Mouse (Mus musculus): ENCODE results near the gene Tspan32. TPM values are rescaled to one million over a fixed set of nuclear protein-coding genes. Genes with fewer than 3 reads are reported as not detected.
A peak's percentile ranks its signal among the peaks of the same experiment; 100 is the strongest.

Tspan32 gene
- polyA plus RNA-seq, 1 experiment from 2014 or later = 106 TPM

DNA sequence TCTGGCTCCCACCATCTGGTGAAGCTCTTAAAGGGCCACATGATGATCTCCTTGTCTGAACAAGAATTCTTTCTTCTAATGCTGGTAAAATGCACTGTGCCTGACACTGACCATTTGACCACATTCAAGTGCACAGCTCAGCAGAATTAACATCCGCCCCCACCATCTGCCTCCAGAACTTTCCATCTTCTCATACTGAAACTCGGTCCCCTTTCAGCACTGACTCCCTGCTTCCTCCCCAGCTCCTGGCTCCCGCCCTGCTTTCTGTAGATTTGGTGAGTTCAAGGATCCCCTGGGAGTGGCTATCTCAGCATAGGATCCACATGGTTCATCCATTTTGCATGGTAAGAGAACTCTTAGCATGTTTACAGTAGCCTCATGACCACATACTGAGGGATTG, 15.9 kb downstream of the Tspan32 start:
- H3K36me3 ChIP-seq = peaks cover 19% of the 10 kb centered on the region
- H3K27ac ChIP-seq = no peak overlapping the region
- no peak for ATAC-seq
- WGBS (ENCODE audit: insufficient replicate concordance) = 67% methylated on average over 3 of the region's 3 CpGs
- H3K4me2 ChIP-seq = no peak overlapping the region
- H3K4me3 ChIP-seq = no peak overlapping the region
- no peaks in the 10 kb centered on the region for H3K9me3 ChIP-seq (replicated peaks)
- H3K9ac ChIP-seq = no peak overlapping the region
- no peaks in the 10 kb centered on the region for H3K27me3 ChIP-seq (replicated peaks)
- peaks cover 30% of the 10 kb centered on the region for H3K4me1 ChIP-seq

DNA sequence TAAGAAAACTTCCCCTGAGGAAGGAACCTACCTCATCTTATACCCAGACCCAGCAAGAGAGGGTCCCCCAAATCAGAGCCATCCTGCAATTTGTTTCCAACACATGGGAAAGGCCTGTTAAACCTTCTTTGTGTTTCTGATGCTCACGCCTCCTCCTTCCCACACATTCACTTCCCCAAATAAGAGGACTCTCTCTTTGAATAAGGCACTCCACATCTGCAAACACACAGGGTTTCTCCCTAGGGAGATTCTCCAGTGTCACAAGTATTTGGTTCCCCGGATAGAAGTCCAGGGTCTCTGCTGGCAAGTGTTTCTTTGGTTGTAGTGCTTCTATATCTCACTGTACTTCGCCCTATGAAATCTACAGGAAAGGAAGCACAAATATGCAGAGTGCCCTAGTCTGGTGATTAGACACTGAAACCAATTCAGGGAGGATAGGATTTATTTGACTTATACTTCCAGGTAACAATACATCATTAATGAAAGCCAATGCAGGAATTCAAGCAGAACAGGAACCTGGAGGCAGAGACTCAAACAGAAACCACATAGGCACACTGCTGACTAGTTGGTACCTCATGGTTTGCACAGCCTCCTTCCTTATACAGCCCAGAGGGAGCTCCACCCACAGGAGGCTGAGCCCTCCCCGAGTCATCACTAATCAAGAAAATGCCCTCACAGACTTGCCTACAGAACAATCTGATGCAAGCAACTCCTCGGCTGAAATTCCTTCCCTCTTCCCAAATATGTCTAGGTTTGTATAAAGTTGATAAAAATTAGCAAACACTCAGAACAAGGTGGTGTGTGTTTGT, 16.7 kb downstream of the Tspan32 start:
- Histone ChIP-seq H3K4me2 (no peak overlapping the region), H3K36me3 (peaks cover 19% of the 10 kb centered on the region), H3K27ac (no peak overlapping the region), H3K9me3 (replicated peaks) (no peaks in the 10 kb centered on the region), H3K9ac (no peak overlapping the region), H3K4me3 (no peak overlapping the region), H3K27me3 (replicated peaks) (no peaks in the 10 kb centered on the region), H3K4me1 (peaks cover 22% of the 10 kb centered on the region)
- WGBS (ENCODE audit: insufficient replicate concordance) = 47% methylated on average over 5 of the region's 5 CpGs
- ATAC-seq = 0 out of 2 replicates have a peak, but pooled peaks have one; percentile 51

DNA sequence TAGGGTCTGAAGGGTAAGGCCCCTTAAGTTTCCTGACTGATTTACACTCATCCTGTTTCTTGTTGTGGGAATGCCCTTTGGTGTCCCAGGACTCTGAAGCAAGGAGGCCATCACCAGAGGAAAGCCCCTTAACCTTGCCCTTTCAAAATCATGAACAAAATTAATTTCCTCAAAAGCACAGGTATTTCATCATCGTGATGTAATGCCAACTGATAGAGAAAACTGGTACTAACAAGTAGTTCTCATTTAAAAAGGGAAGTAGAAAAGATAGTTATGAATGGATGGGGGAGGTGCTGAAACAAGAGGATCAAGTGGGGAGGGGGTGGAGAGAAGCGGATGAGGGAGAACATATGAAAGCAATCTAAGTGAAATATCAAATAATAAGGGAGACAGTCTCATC, 18.7 kb downstream of the Tspan32 start:
- Histone ChIP-seq H3K27me3 (replicated peaks) (no peaks in the 10 kb centered on the region), H3K4me3 (no peak overlapping the region), H3K4me2 (no peak overlapping the region), H3K36me3 (0 out of 2 replicates have a peak, but pooled peaks cover 3% of the 10 kb centered on the region), H3K9ac (no peak overlapping the region), H3K27ac (no peak overlapping the region), H3K9me3 (replicated peaks) (no peaks in the 10 kb centered on the region), H3K4me1 (peaks cover 23% of the 10 kb centered on the region)
- no peak for ATAC-seq
- 73% methylated on average over 2 of the region's 2 CpGs for WGBS (ENCODE audit: insufficient replicate concordance)

DNA sequence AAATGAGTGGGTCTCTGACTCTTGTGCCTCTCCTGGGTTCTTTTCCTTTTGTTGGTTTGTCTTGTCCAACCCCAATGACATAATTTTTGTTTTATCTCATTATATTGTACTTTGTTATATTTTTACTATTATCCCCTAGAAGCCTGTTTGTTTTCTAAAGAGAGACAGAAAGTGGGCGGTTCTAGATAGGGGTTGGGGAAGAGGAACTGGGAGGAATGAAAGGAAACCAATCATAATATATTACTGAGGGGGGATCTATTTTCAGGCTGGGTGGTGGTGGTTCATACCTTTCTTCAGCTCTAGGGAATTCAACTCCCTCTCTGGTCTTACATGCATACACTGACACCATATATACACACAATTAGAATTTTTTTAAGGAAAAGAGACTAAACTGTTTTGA, 19.4 kb downstream of the Tspan32 start:
- ATAC-seq = no peak
- Histone ChIP-seq H3K9me3 (replicated peaks) (no peaks in the 10 kb centered on the region), H3K9ac (no peak overlapping the region), H3K27me3 (replicated peaks) (no peaks in the 10 kb centered on the region), H3K4me3 (no peak overlapping the region), H3K36me3 (no peaks in the 10 kb centered on the region), H3K27ac (no peak overlapping the region), H3K4me2 (no peak overlapping the region), H3K4me1 (peaks cover 23% of the 10 kb centered on the region)
- 68% methylated on average over 1 of the region's 1 CpGs for WGBS (ENCODE audit: insufficient replicate concordance)

DNA sequence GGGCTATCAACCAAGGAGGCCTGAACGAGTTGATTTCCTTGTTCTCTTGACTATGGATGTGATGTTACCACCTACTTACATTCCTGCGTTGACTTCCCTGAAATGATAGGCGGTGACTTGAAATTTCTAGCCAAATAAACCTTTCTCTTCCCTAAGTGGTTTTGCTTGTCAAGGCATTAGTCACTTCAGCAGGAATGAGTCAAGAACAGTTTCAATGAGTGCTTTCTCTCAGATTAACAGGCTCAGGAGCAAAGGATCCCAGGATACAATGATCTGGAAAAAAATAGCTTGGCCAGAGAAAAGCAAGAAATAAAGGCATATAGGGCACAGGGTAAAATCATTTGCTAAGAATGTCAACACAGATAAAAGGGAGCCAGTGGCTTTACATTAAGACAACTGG, 20.6 kb downstream of the Tspan32 start:
- no peaks in the 10 kb centered on the region for H3K9me3 ChIP-seq (replicated peaks)
- H3K27me3 ChIP-seq (replicated peaks) = no peaks in the 10 kb centered on the region
- H3K27ac ChIP-seq = no peak overlapping the region
- H3K9ac ChIP-seq = no peak overlapping the region
- no peaks in the 10 kb centered on the region for H3K36me3 ChIP-seq
- no peak for ATAC-seq
- no peak overlapping the region for H3K4me2 ChIP-seq
- WGBS (ENCODE audit: insufficient replicate concordance) = 69% methylated on average over 3 of the region's 3 CpGs
- no peak overlapping the region for H3K4me3 ChIP-seq
- peaks cover 21% of the 10 kb centered on the region for H3K4me1 ChIP-seq

DNA sequence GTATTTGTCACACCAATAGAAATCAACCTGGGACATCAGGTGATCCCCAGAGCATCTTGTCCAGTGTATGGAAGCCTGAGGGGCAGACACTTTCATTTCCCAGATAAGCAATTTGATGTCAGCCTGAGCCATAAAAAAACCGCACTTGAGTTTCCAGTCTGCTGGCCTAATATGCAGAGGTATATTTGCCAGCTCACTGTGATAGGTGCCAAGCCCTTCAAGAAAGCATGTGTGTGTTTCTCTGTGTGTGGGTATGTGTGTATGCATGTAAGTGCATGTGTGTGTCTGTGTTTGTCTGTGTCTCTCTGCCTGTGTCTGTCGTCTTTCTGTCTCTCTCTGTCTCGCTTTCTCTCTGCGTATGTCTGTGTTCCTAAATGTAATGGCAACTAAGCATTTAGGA, 22.4 kb downstream of the Tspan32 start:
- Histone ChIP-seq H3K36me3 (no peaks in the 10 kb centered on the region), H3K27me3 (replicated peaks) (no peaks in the 10 kb centered on the region), H3K4me3 (no peak overlapping the region), H3K27ac (no peak overlapping the region), H3K9ac (no peak overlapping the region), H3K4me1 (peaks cover 8% of the 10 kb centered on the region; the same call in 1 of the 2 replicates), H3K4me2 (no peak overlapping the region), H3K9me3 (replicated peaks) (no peaks in the 10 kb centered on the region)
- WGBS (ENCODE audit: insufficient replicate concordance) = 88% methylated on average over 4 of the region's 4 CpGs
- no peak for ATAC-seq

DNA sequence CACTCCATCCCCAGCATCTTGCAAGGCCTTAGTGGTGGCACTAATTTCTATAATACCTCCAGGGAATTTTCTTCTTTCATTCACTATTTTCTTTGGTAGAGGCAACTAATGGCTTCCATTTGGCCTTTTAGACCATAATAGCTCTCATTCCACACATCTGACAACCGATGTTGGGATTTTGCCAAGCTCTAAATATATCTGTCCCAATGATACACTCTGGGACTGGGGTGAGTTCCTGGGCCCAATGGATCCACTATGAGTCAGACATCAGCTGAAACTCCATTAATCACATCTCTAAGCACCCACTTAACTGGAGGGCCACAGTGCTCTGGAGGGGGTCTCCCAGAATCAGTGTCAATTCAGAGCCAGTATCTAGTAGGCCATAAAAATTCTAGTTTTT, 27.0 kb downstream of the Tspan32 start:
- Histone ChIP-seq H3K4me3 (no peak overlapping the region), H3K9me3 (replicated peaks) (no peaks in the 10 kb centered on the region), H3K36me3 (no peaks in the 10 kb centered on the region), H3K4me1 (peaks cover 8% of the 10 kb centered on the region; the same call in 1 of the 2 replicates), H3K9ac (no peak overlapping the region), H3K27me3 (replicated peaks) (no peaks in the 10 kb centered on the region), H3K4me2 (no peak overlapping the region), H3K27ac (no peak overlapping the region)
- WGBS (ENCODE audit: insufficient replicate concordance) = 67% methylated on average over 1 of the region's 1 CpGs
- ATAC-seq = no peak

DNA sequence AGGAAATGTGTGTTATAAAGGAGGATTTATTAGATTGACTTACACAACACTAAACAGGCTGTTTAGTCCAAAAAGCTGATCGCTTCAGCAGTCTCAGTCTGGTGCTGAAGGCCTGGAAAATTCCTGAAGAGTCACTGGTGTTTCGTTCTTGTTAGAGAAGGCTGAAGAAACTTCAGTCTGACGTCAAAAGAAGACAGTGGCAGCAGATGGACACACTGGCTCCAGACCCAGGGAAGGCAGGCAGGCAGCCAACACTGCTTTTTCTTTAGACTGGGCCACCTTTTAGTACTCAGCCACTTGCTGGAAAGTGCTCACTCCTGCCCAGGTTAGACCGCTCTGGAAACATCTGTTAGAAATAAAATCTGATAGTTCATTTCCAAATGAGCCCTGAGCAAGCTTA, 28.7 kb downstream of the Tspan32 start:
- Histone ChIP-seq H3K9me3 (replicated peaks) (no peaks in the 10 kb centered on the region), H3K36me3 (no peaks in the 10 kb centered on the region), H3K9ac (no peak overlapping the region), H3K27me3 (replicated peaks) (no peaks in the 10 kb centered on the region), H3K4me3 (no peak overlapping the region), H3K4me2 (no peak overlapping the region), H3K4me1 (peaks cover 3% of the 10 kb centered on the region; the same call in 1 of the 2 replicates), H3K27ac (no peak overlapping the region)
- no peak for ATAC-seq
- WGBS (ENCODE audit: insufficient replicate concordance) = 72% methylated on average over 4 of the region's 4 CpGs

DNA sequence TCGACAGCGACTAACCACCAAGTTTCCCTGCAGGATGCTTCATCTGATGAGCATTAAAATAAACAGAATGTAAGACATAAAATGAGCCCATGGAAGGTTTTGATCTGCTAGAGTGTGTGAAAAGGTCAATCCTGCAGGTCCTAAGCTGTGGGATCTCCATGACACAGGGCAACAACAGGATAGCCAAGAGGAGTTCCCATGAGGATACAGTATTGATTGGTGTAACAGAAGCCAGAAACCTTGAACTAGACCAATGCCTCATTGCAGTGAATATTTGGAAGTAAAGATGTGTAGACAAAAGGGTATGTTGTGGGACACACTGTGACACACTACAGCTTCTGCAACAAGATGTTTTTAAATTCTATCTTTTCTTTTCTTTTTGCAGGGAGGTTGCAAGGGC, 29.3 kb downstream of the Tspan32 start:
- no peak for ATAC-seq
- no peak overlapping the region for H3K4me3 ChIP-seq
- H3K36me3 ChIP-seq = no peaks in the 10 kb centered on the region
- H3K9ac ChIP-seq = no peak overlapping the region
- peaks cover 7% of the 10 kb centered on the region; the same call in 1 of the 2 replicates for H3K4me1 ChIP-seq
- WGBS (ENCODE audit: insufficient replicate concordance) = 83% methylated on average over 2 of the region's 2 CpGs
- H3K9me3 ChIP-seq (replicated peaks) = no peaks in the 10 kb centered on the region
- no peak overlapping the region for H3K4me2 ChIP-seq
- no peaks in the 10 kb centered on the region for H3K27me3 ChIP-seq (replicated peaks)
- no peak overlapping the region for H3K27ac ChIP-seq

DNA sequence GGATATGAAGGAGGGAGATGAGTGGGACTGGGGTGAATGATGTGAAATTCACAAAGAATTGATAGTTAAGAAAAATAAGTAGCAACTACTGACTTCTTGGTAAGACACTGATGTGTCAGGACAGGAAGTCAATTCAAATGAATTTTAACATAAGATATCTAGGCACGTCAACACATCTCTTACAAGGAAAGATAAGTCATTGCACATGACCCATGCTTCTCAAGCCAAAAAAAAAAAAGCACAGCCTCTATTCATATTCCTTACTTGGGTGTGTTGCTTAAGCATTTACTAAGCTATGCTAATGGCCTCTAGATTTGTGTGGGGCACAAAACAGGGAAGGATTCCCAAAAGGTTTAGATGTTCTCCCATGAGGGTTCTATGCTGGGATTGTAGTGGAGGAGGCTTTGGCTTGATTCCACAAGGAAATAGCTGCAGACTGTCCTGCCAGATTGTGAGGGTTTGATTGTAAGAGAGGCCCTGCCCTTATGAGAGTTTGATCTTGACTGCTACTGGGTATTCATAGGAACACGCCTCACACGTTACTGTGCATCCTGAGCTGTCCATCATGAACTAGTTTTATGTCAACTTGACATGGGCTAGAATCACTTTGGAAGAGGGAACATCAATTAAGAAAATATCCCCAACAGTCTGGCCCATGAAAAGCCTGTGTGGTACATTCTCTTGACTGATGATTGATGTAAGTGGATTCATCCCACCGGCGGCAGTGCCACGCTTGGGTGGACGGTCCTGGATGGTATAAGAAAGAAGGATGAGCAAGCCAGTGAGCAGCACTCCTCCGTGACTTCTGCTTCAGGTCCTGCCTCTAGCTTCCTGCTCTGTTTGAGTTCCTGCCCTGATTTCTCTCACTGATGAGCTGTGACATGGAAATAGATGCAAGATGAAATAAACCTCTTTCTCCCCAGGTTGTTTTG, 29.9 kb downstream of the Tspan32 start:
- no peak overlapping the region for H3K4me2 ChIP-seq
- H3K9me3 ChIP-seq (replicated peaks) = no peaks in the 10 kb centered on the region
- 73% methylated on average over 8 of the region's 8 CpGs for WGBS (ENCODE audit: insufficient replicate concordance)
- ATAC-seq = no peak
- no peaks in the 10 kb centered on the region for H3K27me3 ChIP-seq (replicated peaks)
- H3K4me3 ChIP-seq = no peak overlapping the region
- H3K9ac ChIP-seq = no peak overlapping the region
- H3K4me1 ChIP-seq = peaks cover 7% of the 10 kb centered on the region; the same call in 1 of the 2 replicates
- H3K36me3 ChIP-seq = no peaks in the 10 kb centered on the region
- H3K27ac ChIP-seq = no peak overlapping the region

DNA sequence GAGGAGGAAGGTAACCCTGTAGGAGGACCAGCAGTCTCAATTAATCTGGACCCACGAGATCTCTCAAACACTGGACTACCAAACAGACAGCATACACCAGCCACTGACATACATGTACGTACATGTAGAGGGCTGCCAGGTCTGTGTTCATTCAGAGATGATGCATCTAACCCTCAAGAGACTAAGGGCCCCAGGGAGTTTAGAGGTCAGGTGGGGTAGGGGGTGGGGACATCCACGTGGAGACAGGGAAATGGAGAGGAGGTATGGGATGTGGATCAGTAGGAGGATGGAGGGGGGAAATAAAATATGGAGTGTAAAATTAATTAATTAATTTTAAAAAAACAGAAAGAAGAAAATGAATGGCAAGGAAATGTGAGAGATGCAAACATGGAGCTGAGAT, 31.9 kb downstream of the Tspan32 start:
- H3K4me1 ChIP-seq = peaks cover 18% of the 10 kb centered on the region
- H3K4me3 ChIP-seq = no peak overlapping the region
- H3K27me3 ChIP-seq (replicated peaks) = 0 out of 2 replicates have a peak, but pooled peaks cover 3% of the 10 kb centered on the region
- H3K27ac ChIP-seq = no peak overlapping the region
- ATAC-seq = no peak
- no peaks in the 10 kb centered on the region for H3K36me3 ChIP-seq
- H3K9me3 ChIP-seq (replicated peaks) = no peaks in the 10 kb centered on the region
- H3K9ac ChIP-seq = no peak overlapping the region
- H3K4me2 ChIP-seq = no peak overlapping the region
- WGBS (ENCODE audit: insufficient replicate concordance) = 74% methylated on average over 3 of the region's 3 CpGs

DNA sequence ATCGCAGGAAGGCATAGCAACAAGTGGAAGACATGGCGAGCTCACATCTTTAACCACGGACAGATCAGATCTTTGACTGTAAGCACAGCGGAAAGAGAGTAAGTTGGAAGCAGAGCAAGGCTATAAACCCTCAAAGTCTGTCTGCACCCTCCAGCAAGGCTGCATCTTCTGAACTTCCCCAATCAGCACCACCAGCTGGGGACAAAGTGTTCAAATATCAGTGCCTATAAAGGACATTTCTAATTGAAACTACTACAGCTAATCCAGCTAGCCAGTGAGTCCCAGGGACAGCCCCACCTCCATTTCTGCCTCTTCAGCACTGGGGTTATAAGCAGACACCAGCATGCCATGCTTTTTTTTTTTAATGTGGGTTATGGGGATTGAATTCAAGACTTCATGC, 32.5 kb downstream of the Tspan32 start:
- Histone ChIP-seq H3K4me2 (no peak overlapping the region), H3K4me3 (no peak overlapping the region), H3K27ac (no peak overlapping the region), H3K27me3 (replicated peaks) (0 out of 2 replicates have a peak, but pooled peaks cover 3% of the 10 kb centered on the region), H3K36me3 (no peaks in the 10 kb centered on the region), H3K9me3 (replicated peaks) (no peaks in the 10 kb centered on the region), H3K9ac (no peak overlapping the region), H3K4me1 (peaks cover 23% of the 10 kb centered on the region)
- no peak for ATAC-seq
- WGBS (ENCODE audit: insufficient replicate concordance) = 56% methylated on average over 4 of the region's 4 CpGs

All from liver, embryonic 12.5 days (tissue).